Mouse (Mus musculus): ENCODE measurements around the gene Pcbp2.

The Pcbp2 gene

DNA sequence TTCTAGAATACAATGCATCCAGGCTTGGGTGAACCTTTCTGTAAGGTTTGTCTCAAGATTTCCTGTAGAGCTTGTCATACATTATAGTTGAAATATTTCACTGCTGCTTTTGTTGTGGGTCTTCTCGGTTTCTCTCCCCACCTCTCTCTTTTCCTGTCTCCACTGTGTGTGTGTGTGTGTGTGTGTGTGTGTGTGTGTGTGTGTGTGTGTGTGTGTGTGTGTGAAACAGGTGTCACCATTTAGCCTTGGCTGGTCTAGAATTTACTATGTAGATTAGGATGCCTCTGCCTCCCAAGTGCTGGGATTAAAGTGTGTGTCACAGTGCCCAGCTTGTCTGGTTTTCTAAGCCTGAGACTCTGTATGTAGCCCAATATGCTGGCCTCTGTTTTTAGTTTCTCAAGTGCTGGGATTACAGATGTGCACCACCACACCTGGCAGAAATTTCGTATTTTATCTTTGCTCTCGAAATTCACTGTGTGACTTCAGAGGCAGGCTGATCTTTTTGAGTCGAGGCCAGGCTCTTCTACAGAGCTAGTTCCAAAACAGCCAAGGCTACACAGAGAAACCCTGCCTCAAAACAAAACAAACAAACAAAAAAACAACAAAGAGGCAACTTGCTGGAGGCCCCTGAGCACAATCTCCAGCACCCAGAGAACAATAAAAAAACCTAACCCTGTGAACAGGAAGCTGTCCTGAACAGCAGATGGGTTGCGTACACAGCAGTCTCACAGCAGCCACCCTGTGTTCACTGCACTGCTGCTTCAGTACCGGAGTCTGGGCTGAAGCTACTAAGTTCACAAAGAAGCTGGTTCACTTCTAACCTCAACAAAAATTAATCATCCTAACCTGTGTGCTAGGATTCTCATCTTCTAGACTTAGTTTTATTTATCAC, 56.0 kb downstream of the Pcbp2 start:
- DNase-seq (ENCODE audit: low spot score in 2 of 2): no peak

- no peak for DNase-seq (ENCODE audit: low spot score in 2 of 2)
These were observed 57.6 kb downstream of the Pcbp2 start for GRCm38 (mm10) chr15:102527936-102528335.

- no peak for DNase-seq (ENCODE audit: low spot score in 2 of 2)
These were observed 58.1 kb downstream of the Pcbp2 start for GRCm38 (mm10) chr15:102528396-102528795.

DNA sequence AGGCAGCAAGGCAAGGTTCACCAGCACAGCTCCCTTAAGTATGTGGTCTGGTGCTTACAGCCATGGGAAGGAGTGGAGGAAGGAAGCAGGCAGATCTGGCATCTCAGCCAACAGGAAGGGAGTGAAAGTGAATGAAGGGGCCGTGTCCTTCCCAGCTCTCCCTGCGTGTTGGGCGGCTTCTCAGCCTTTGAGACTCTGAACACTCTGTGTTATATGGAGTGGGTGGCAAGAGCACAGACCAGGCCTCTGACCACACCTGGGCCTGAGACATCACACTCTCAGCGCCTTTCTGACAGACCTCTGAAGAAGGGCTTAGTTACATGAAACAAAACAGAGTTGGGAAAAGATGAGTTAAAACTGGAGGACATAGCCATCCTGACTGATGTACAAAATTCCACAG, 60.2 kb downstream of the Pcbp2 start:
- no peak for DNase-seq (ENCODE audit: low spot score in 2 of 2)

- DNase-seq (ENCODE audit: low spot score in 2 of 2): no peak
These were observed 61.2 kb downstream of the Pcbp2 start for GRCm38 (mm10) chr15:102531586-102531985.

DNA sequence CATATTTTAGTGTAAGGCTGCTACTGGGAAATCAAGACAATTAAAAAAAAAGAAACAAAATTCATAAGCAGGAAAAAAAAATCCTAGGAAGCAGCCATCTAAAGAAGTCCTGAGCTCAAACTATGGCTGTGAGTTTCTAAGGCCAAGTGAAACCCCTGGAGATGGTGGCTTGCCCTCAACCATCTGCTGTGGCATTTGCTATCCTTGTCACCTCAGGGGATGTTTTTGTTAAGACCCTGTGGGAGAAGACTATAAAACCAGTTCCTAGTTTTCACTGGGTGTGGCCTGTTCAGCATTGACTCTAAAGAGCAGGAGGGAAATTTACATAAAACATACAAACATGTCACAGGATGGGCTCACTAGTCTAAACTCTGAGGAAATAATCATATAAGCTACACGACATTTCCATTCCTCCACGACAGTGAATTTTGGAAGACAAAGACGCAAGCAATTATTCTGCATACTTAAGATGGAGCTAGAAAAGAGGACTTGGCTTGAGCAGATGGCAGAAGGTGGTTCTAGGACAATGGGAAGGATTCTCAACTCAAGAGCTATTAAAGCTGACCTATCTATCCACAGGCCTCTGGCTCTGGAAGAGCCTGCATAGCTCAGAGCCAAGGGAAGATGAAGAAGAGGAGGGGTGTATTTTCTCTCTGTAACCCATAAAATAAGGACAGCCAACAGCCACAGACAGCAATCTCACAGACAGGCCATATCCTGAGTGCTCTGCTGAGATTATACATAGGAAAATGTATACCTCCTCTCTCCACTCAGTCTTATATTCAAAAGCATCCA, 62.0 kb downstream of the Pcbp2 start:
- no peak for DNase-seq (ENCODE audit: low spot score in 2 of 2)

GRCm38 (mm10) chr15:102533926-102534325, 63.6 kb downstream of the Pcbp2 start:
- DNase-seq (ENCODE audit: low spot score in 2 of 2): no peak

GRCm38 (mm10) chr15:102544801-102545200, 74.5 kb downstream of the Pcbp2 start:
- no peak for DNase-seq (ENCODE audit: low spot score in 2 of 2)

- no peak for DNase-seq (ENCODE audit: low spot score in 2 of 2)
These were observed 75.9 kb downstream of the Pcbp2 start for GRCm38 (mm10) chr15:102546246-102546645.

- DNase-seq (ENCODE audit: low spot score in 2 of 2): no peak
These were observed 76.5 kb downstream of the Pcbp2 start for GRCm38 (mm10) chr15:102546677-102547427.

GRCm38 (mm10) chr15:102547478-102547877, 77.1 kb downstream of the Pcbp2 start:
- no peak for DNase-seq (ENCODE audit: low spot score in 2 of 2)

Data from urinary bladder, postnatal 4 days (tissue).